Mouse (Mus musculus) lung, adult 2 months (tissue): ENCODE results near the gene Gm16223.

Experiments used
- CTCF ChIP-seq: fragments of 200-500 bp; IDR thresholded peaks from 2 replicates; pipeline ENCODE4 v1.5.1; 2011; ENCODE audit warnings: mild to moderate bottlenecking, low read length, control low read depth; ENCODE audit not compliant: insufficient read depth
- POLR2A ChIP-seq: fragments of 200-500 bp; IDR thresholded peaks from 2 replicates; pipeline ENCODE4 v1.6.1; 2011; ENCODE audit warnings: low read depth, mild to moderate bottlenecking, control low read depth, low read length, borderline replicate concordance; ENCODE audit errors: extremely low read depth

DNA sequence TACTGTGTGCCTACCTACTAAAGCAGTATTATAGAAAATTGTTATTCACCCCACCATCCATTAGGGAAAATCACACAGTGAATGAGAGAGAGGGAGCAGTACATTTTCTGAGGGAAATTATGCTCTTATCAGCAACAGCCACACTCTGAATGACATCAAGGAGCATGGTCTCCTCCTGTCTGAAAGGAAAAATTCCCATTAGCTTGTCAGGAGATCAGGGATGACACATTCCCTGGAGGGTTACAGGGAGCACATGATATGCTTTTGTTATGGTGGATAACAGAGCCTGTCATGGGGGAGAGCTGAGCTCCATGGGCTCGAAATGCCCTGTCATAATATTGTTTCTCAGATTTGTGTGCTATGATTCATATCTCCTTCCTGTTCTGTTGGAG lies 424 bp downstream of the Gm16223 start:
- TF ChIP-seq POLR2A (no peak), CTCF (no peak)
